Mouse (Mus musculus) lung, embryonic 16.5 days (tissue): Measurements from ENCODE around the gene Pkmyt1. TPM values are rescaled to one million over a fixed set of nuclear protein-coding genes. Genes with fewer than 3 reads are reported as not detected.

Experiments used
- polyA plus RNA-seq: library from polyadenylated mRNA; unstranded; fragments of >200 nt; fragmentation: Nextera tagmentation; extraction: Ambion mirVana; gene quantifications from 2 replicates; pipeline ENCODE4 v1.2.1, GENCODE M21; 2015

Gene Pkmyt1
- polyA plus RNA-seq, 1 experiment from 2014 or later: 58.8 TPM

Other genes starting within 250 kb of the Pkmyt1 start
- not detected in 2 replicates for gene Vmn2r117, start 246.6 kb upstream of the Pkmyt1 start, polyA plus RNA-seq
- gene Zfp213, start 162.1 kb upstream of the Pkmyt1 start, polyA plus RNA-seq: 17.4 and 21.7 TPM in 2 replicates
- gene Zfp13, start 126.8 kb upstream of the Pkmyt1 start, polyA plus RNA-seq: 12.9 TPM in 2 replicates
- 0.26 and 0.36 TPM in 2 replicates for gene Zscan10, start 125.5 kb upstream of the Pkmyt1 start, polyA plus RNA-seq
- 0.49 and 0.78 TPM in 2 replicates for gene Mmp25, start 81.1 kb upstream of the Pkmyt1 start, polyA plus RNA-seq
- 4.3 and 4.7 TPM in 2 replicates for gene Bicdl2, start 65.8 kb upstream of the Pkmyt1 start, polyA plus RNA-seq
- 88.4 and 90.6 TPM in 2 replicates for gene Hcfc1r1, start 52.7 kb upstream of the Pkmyt1 start, polyA plus RNA-seq
- 49.2 and 50.3 TPM in 2 replicates for gene Thoc6, start 52.5 kb upstream of the Pkmyt1 start, polyA plus RNA-seq
- gene Tnfrsf12a, start 48.9 kb upstream of the Pkmyt1 start, polyA plus RNA-seq: 22.0 and 23.1 TPM in 2 replicates
- gene Cldn6, start 47.1 kb upstream of the Pkmyt1 start, polyA plus RNA-seq: 196 and 206 TPM in 2 replicates
- 2.4 and 2.6 TPM in 2 replicates for gene Cldn9, start 42.3 kb upstream of the Pkmyt1 start, polyA plus RNA-seq
- gene 1520401A03Rik, start 3.6 kb upstream of the Pkmyt1 start, polyA plus RNA-seq: 0.14 TPM in 1 of 2 replicates, not detected in the other
- 51.8 and 52.7 TPM in 2 replicates for gene Paqr4, start 14.5 kb downstream of the Pkmyt1 start, polyA plus RNA-seq
- gene Kremen2, start 19.5 kb downstream of the Pkmyt1 start, polyA plus RNA-seq: 0.25 and 0.83 TPM in 2 replicates
- 61.3 and 65.2 TPM in 2 replicates for gene Flywch1, start 45.3 kb downstream of the Pkmyt1 start, polyA plus RNA-seq
- 29.0 and 31.4 TPM in 2 replicates for gene Flywch2, start 59.7 kb downstream of the Pkmyt1 start, polyA plus RNA-seq
- gene Srrm2, start 64.2 kb downstream of the Pkmyt1 start, polyA plus RNA-seq: 411 and 414 TPM in 2 replicates
- gene Elob, start 102.8 kb downstream of the Pkmyt1 start, polyA plus RNA-seq: 980 and 1,001 TPM in 2 replicates
- gene Prss33, start 109.7 kb downstream of the Pkmyt1 start, polyA plus RNA-seq: not detected in 2 replicates
- gene Prss32, start 117.5 kb downstream of the Pkmyt1 start, polyA plus RNA-seq: 0.41 TPM in 1 of 2 replicates, not detected in the other
- gene Prss41, start 117.8 kb downstream of the Pkmyt1 start, polyA plus RNA-seq: 0.75 and 0.99 TPM in 2 replicates
- not detected in 2 replicates for gene Prss21, start 141.7 kb downstream of the Pkmyt1 start, polyA plus RNA-seq
- gene Dcpp1, start 154.5 kb downstream of the Pkmyt1 start, polyA plus RNA-seq: not detected in 2 replicates
- not detected in 2 replicates for gene Dcpp2, start 154.5 kb downstream of the Pkmyt1 start, polyA plus RNA-seq
- gene Dcpp3, start 191.1 kb downstream of the Pkmyt1 start, polyA plus RNA-seq: 0.88 and 2.0 TPM in 2 replicates
- gene Sbp, start 215.3 kb downstream of the Pkmyt1 start, polyA plus RNA-seq: not detected in 2 replicates
- gene Sbpl, start 228.9 kb downstream of the Pkmyt1 start, polyA plus RNA-seq: not detected in 2 replicates